Mouse (Mus musculus): ENCODE measurements around the gene Tnrc6b.

DNA sequence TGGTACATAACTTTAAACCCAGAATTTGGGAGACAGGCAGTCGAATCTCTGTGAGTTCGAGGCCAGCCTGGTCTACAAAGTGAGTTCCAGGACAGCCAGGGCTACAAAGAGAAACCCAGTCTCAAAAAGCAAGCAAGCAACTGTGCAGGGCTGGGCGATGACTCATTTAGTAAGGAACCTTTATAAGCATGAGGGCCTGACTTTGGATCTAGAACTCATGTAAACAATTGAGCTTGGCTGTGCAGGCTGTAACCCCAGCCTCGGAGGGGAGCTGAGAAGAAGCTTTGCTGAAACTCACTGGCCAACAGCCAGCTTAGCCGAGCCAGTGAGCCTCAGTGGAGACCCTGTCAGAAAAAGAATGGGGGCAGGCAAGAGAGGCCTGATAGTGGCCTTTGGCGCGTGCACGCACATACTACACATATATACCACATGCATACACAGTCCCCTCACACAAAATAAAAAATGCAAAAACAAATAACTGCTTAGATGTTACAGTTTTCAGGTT is 5.6 kb downstream of the Tnrc6b start:
- TF ChIP-seq CTCF (IDR thresholded peaks at IDR 0.05; ENCODE audit: control insufficient read depth, insufficient read depth, low read length): no peak
- TF ChIP-seq POLR2A (IDR thresholded peaks at IDR 0.05; ENCODE audit: borderline replicate concordance, control insufficient read depth, low read depth, low read length): no peak

All from bone marrow, adult 2 months (tissue).